Mouse (Mus musculus) monocyte, adult 5-6 weeks (primary cell): Measurements from ENCODE around the gene Igsf1. TPM values are rescaled to one million over a fixed set of nuclear protein-coding genes. Genes with fewer than 3 reads are reported as not detected.

Experiments
- ATAC-seq: fragments of 153-309, 156-312 bp; replicated peaks from 2 replicates; pipeline ENCODE4 v1.8.0; 2017; ENCODE audit warnings: mild to moderate bottlenecking; ENCODE audit not compliant: low TSS enrichment, insufficient number of reproducible peaks, severe bottlenecking, poor library complexity, low FRiP score
- total RNA-seq: library from RNA; stranded (forward); fragments of 200-1000, 200-491, 200-594 nt; gene quantifications from 3 replicates; pipeline ENCODE4 v1.2.3, GENCODE M21; 2017

Igsf1 gene
- not detected in 3 replicates for total RNA-seq

GRCm38 (mm10) chrX:49797213-49798019 lies at the start of gene Igsf1:
Igsf1 (minus strand) TSS chrX:49797749.
- no peak for ATAC-seq

GRCm38 (mm10) chrX:49770828-49771227 lies 26.7 kb downstream of the Igsf1 start:
- ATAC-seq = no peak

GRCm38 (mm10) chrX:49745192-49745591 lies 52.4 kb downstream of the Igsf1 start:
- ATAC-seq = no peak

- no peak for ATAC-seq
These were observed 62.6 kb downstream of the Igsf1 start, which contains the start of gene Olfr1321 for GRCm38 (mm10) chrX:49734959-49735358. Olfr1321 (minus strand) TSS chrX:49735059.

Other genes with a start within 250 kb of the Igsf1 start
- gene Olfr1320, start 125.4 kb downstream of the Igsf1 start, total RNA-seq = not detected in 3 replicates
- gene Olfr1321, start 62.7 kb downstream of the Igsf1 start, total RNA-seq = not detected in 3 replicates
- not detected in 3 replicates for gene Olfr1322, start 93.7 kb upstream of the Igsf1 start, total RNA-seq
- gene Olfr1323, start 221.6 kb upstream of the Igsf1 start, total RNA-seq = not detected in 3 replicates